Mouse (Mus musculus) B cell, adult 67 days (primary cell): ENCODE data around the gene H2al1m. TPM values are rescaled to one million over a fixed set of nuclear protein-coding genes. Genes with fewer than 3 reads are reported as not detected.

Experiments used
- total RNA-seq, 2 experiments: library from RNA; stranded (reverse); gene quantifications; 4 replicates each; pipeline ENCODE4 v1.2.4; 2023

The H2al1m gene
- total RNA-seq: 1 to 10 TPM; 1.6 to 3.5 TPM

GRCm38 (mm10) chrX:9283464-9283863 is at the start of gene H2al1m:
Gene H2al1m, plus strand, starts transcription at chrX:9283764.

GRCm38 (mm10) chrX:9256766-9257165 is 26.8 kb upstream of the H2al1m start, which contains the start of gene Gm14862:
Gene Gm14862, minus strand, starts transcription at chrX:9256899.

GRCm38 (mm10) chrX:9272460-9273361 is 10.9 kb upstream of the H2al1m start, which contains the start of gene Xk:
Gene Xk, plus strand, starts transcription at chrX:9272756.

Other genes starting within 250 kb of the H2al1m start
- not detected for gene Fthl17f, start 220.7 kb upstream of the H2al1m start, total RNA-seq
- gene 4930402K13Rik, start 179.2 kb upstream of the H2al1m start, total RNA-seq: not detected
- gene Lancl3, start 83.9 kb upstream of the H2al1m start, total RNA-seq: under 1 TPM in 1 of 2 experiments, not detected in 1; 0.12 TPM
- not detected for gene Gm14862, start 26.9 kb upstream of the H2al1m start, total RNA-seq
- 1 to 10 TPM; 5.6 to 5.9 TPM for gene Xk, start 11.0 kb upstream of the H2al1m start, total RNA-seq
- not detected for gene H2al1k, start 66.9 kb downstream of the H2al1m start, total RNA-seq
- gene Cybb, start 204.0 kb downstream of the H2al1m start, total RNA-seq: 100 to 1,000 TPM; 273 to 416 TPM